Mouse (Mus musculus): ENCODE measurements around the gene Wnt10a. TPM values are rescaled to one million over a fixed set of nuclear protein-coding genes. Genes with fewer than 3 reads are reported as not detected.
A peak's percentile ranks its signal among the peaks of the same experiment; 100 is the strongest.
"Not testable (repeated sequence)": the region's sequence is repeated elsewhere in the genome, so short reads cannot be mapped to it uniquely, and the experiment has no call there.

Gene Wnt10a
- total RNA-seq, 2 experiments from 2014 or later: 8.5 to 12.7 TPM

DNA sequence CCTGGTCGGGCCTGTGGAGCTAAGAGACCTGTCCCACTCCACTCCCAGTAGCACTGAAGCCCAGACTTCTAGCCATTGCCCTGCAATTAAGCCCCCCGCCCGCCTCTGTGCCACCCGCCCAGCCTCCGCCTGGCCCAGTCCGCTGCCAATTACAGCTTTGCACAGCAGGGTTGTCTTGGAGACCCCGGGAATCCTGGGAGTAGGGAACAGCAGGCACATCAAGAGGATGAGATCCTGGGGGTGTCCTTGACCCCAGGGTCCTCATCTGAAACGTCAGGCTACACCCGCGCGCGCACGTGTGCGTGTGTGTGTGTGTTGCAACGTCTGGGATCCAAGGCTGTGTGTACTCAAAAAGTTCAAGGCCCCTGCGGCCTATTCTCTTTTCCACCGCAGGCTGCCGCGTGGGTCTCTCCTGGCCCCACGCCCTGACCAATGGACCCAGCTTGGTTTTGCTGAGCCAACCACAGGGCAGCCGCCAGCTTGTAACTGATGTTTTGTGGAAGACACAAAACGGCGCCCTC lies 16.3 kb downstream of the Wnt10a start:
- DNase-seq (ENCODE audit: low spot score in 2 of 2): no peak
- intact Hi-C loops (cut with DNase I): loop anchor here (2.0 kb wide), 1 partner anchor 19 kb away; no protein-coding TSS in a partner anchor

DNA sequence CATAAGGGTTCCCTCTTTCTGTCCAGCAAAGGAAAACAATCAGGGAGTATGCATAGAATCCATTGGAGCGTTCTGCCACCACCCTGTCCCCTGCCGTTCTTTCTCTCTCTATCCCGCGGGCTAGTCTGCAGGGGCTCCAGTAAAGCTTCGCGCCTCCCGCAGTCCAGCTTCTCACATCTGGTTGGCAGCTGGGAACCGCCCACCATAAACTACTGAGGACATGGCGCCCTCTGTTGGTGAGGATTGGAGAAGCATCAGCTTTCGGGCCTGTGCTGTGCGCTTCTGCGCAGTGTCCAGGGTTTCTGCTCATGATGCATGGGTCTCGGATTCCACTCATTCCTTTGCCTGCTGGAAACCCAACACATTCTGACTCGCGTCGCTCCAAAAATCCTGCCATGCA lies 16.8 kb downstream of the Wnt10a start:
- intact Hi-C loops (cut with DNase I): loop anchor here (2.0 kb wide), 1 partner anchor 19 kb away; no protein-coding TSS in a partner anchor

GRCm38 (mm10) chr1:74809007-74809406 lies 17.7 kb downstream of the Wnt10a start:
- intact Hi-C loops (cut with DNase I): loop anchor here (2.0 kb wide), 1 partner anchor 20 kb away; no protein-coding TSS in a partner anchor
- no peak for DNase-seq (ENCODE audit: low spot score in 2 of 2)

More for the DNA sequence above, 16.8 kb downstream of the Wnt10a start:
- peak; percentile 90 to 91 for DNase-seq (ENCODE audit: low spot score in 2 of 2)

- no peak for DNase-seq (ENCODE audit: low spot score in 2 of 2)
- intact Hi-C loops (cut with DNase I): no loop called here
Measured at GRCm38 (mm10) chr1:74814931-74815647, 23.8 kb downstream of the Wnt10a start.

DNA sequence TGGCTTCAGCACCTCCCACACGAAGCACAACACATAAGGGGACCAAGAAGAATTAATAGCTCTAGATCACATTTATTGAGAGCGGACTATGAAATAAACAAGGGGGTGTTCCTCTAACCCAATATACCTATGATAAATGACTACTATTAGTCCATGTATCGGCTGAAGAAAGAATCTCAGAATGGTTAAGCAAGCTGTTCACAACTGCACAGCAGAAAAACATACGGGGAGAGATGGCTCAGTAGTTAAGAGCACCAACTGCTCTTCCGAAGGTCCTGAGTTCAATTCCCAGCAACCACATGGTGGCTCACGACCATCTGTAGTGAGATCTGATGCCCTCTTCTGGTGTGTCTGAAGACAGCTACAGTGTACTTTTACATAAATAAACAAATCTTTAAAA lies 24.6 kb downstream of the Wnt10a start:
- intact Hi-C loops (cut with DNase I): loop anchor here (2.0 kb wide), 1 partner anchor 35 kb away; no protein-coding TSS in a partner anchor

GRCm38 (mm10) chr1:74816612-74817199 lies 25.4 kb downstream of the Wnt10a start:
- peak; percentile 86 to 90 for DNase-seq (ENCODE audit: low spot score in 2 of 2)
- intact Hi-C loops (cut with DNase I): loop anchor here (2.0 kb wide), 1 partner anchor 34 kb away; no protein-coding TSS in a partner anchor

More for the DNA sequence above, 24.6 kb downstream of the Wnt10a start:
- DNase-seq (ENCODE audit: low spot score in 2 of 2): not testable (repeated sequence)

DNA sequence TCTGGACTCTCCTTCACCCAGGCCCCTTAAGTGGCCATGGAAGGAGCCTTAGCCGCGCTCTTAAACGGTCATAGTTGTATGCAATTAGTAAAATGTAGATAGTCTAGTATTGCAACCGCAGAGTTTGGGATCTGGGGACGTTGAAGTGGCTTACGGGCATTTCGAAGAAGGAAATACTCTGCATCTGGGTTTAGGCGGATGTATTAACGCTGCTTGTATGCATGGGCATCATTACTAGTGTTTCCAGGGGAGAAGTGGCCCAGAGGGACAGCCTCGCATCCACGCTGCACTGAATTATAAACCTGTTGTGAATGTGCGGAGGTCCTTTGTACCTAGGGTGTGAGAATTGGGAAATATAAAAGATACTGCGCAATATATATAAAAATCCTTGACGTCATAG lies 25.9 kb downstream of the Wnt10a start:
- intact Hi-C loops (cut with DNase I): loop anchor here (2.0 kb wide), 1 partner anchor 34 kb away; no protein-coding TSS in a partner anchor
- no peak for DNase-seq (ENCODE audit: low spot score in 2 of 2)

DNA sequence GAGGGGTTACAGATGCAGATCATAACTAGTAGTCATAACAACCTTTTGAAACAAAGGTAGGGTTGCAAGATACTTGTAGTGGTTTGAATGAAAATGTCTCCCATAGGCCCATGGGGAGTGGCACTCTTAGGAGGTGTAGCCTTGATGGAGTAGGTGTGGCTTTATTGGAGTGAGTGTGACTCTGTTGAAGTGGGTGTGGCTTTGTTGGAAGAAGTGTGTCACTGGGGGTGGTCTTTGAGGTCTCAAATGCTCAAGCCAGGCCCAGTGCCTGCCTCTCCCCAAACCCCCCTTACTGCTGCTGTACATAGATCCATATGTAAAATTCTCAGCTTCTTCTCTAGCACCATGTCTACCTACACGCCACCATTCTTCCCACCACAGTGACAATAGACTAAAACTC lies 27.2 kb downstream of the Wnt10a start:
- DNase-seq (ENCODE audit: low spot score in 2 of 2): no peak
- intact Hi-C loops (cut with DNase I): no loop called here

DNA sequence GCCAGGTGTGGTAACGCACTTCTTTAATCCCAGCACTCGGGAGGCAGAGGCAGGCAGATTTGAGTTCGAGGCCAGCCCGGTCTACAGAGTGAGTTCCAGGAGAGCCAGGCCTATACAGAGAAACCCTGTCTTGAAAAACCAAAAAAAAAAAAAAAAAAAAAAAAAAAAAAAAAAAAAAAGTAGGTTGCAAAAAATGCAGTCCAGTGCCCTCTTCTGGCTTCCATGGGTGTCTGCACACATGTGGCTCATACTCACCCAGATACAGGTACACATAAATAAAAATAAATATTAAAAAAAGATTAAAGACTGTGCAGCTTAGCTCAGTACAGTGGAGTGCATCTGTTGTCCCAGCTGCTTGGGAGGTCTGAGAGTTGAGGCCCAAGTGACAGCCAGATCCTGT lies 32.3 kb downstream of the Wnt10a start:
- DNase-seq (ENCODE audit: low spot score in 2 of 2); intact Hi-C loops (cut with DNase I): not testable (repeated sequence)

GRCm38 (mm10) chr1:74824518-74825302 lies 33.4 kb downstream of the Wnt10a start:
- DNase-seq (ENCODE audit: low spot score in 2 of 2): peak; percentile 73 to 78

DNA sequence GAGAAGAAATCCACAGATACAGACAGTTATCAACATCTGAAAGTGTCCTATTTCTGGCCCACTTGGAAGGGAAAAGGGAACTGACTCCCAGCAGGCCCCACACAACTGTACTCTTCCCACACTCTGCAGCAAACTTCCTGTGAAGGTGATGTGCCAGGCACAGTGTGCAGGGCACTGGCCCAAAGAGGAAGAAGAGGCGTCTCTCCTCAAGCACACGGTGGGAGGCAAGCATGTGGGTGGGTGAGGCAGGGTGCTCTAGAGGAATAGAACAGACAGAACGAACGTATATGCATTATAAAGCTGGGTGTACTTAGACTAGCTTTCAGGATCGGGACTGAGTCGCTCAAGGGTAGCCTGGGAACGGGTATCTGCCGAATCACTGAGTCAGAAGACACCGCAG lies 38.7 kb downstream of the Wnt10a start:
- peak; percentile 74 to 83 for DNase-seq (ENCODE audit: low spot score in 2 of 2)
- intact Hi-C loops (cut with DNase I): no loop called here

More at GRCm38 (mm10) chr1:74824518-74825302, 33.4 kb downstream of the Wnt10a start:
- intact Hi-C loops (cut with DNase I): no loop called here

DNA sequence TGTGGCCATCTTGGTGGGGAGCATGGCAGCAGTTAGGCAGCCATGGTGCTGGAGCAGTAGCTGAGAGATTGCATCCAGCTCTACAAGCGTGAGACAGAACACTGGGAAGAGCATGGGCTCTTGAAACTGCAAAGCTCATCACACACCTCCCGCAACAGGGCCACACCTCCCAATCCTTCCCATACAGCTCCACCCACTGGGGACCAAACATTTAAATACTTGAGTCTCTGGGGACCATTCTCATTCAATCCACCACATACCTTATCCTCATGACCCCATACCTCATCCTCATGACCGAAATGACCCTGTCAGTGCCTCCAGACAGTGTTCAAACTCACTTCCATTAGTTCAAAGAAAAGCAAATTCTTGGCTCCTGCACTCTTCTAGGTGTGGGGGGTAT lies 41.9 kb downstream of the Wnt10a start:
- no peak for DNase-seq (ENCODE audit: low spot score in 2 of 2)
- intact Hi-C loops (cut with DNase I): no loop called here

DNA sequence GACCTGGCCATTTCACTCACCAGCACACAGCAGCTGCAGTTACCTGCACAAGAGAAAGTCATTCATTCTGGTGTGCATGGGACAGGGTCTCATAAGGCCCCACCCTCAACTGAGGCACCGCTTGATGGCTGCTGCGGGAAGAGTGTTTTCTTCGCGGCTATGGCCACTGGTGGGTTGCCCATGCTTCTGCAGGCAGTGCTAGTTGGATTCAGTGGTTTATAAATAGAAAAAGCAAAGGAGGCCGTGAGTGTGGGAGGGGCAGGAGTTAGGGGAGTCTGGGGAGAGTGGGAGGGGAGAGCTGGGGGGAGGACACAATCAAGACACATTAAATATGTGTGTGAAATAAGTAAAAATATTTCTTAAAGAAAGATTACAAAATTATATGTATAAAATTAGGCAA lies 51.8 kb downstream of the Wnt10a start:
- DNase-seq (ENCODE audit: low spot score in 2 of 2): no peak
- intact Hi-C loops (cut with DNase I): no loop called here

DNA sequence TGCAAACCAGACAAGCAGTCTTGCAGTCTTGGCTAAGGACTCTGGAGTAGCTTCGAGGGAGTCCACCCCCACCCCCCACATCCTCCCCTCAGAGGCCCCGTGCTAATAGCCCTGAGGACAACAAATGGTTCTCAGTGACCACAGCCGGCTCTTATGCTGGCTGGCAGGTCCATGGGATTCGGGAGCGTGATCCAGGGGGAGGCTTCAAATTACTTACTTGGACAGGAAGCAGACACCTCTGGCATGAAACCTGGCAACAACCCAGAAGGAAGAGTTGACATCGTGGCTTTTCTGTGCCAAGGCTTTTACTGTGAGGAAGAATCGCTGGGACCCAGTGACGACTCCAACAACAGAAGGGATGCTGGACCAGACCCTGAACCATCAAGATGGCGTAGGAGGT lies 55.0 kb downstream of the Wnt10a start:
- intact Hi-C loops (cut with DNase I): no loop called here
- DNase-seq (ENCODE audit: low spot score in 2 of 2): no peak

GRCm38 (mm10) chr1:74848946-74849345 lies 57.6 kb downstream of the Wnt10a start:
- intact Hi-C loops (cut with DNase I): no loop called here
- no peak for DNase-seq (ENCODE audit: low spot score in 2 of 2)

GRCm38 (mm10) chr1:74850251-74850650 lies 58.9 kb downstream of the Wnt10a start:
- intact Hi-C loops (cut with DNase I): loop anchor here (2.0 kb wide), 1 partner anchor 33 kb away; no protein-coding TSS in a partner anchor
- DNase-seq (ENCODE audit: low spot score in 2 of 2): peak; percentile 76 to 81

DNA sequence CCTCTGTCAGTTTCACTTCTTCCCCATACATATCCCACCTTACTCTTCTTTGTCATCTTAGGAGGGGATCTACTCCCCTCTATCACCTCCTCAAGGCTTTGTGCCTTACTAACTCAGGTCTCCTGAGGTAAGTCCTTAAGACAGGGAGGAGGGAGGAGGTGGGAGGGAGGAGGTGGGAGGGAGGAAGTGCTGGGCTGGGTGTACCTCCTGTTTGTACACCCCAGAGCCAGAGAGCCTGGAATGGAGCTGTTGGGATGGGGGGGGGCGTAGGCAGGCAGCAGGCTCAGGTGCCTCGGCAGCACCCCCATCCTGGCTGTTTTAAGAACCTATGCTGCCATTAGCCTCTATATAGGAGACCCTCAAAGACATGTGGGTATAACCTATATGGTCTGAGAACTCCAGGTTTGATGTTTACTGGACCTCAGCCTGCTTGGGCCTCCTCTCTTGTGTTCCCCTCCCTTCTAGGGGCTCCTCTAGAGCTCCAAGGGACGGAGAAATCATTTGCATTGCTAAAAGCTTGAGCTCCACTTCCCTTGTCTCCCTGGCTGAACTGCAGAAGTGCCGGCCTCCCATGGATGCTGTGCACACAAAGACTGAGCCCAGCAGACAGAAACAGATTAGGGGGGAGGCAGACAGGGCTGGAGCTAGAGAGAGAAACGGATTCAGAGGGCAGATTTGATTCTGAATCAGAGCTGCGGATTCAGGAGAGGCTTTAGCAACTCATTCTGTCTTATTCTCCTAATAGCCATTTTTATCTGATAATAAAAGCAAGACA lies 59.9 kb downstream of the Wnt10a start:
- DNase-seq (ENCODE audit: low spot score in 2 of 2): peak; percentile 64 to 69
- intact Hi-C loops (cut with DNase I): loop anchor here (2.0 kb wide), 1 partner anchor 34 kb away; no protein-coding TSS in a partner anchor

Data from left cerebral cortex, postnatal 36 days (tissue).